Mouse (Mus musculus): ENCODE measurements around the gene Rab3c.

Gene Rab3c

DNA sequence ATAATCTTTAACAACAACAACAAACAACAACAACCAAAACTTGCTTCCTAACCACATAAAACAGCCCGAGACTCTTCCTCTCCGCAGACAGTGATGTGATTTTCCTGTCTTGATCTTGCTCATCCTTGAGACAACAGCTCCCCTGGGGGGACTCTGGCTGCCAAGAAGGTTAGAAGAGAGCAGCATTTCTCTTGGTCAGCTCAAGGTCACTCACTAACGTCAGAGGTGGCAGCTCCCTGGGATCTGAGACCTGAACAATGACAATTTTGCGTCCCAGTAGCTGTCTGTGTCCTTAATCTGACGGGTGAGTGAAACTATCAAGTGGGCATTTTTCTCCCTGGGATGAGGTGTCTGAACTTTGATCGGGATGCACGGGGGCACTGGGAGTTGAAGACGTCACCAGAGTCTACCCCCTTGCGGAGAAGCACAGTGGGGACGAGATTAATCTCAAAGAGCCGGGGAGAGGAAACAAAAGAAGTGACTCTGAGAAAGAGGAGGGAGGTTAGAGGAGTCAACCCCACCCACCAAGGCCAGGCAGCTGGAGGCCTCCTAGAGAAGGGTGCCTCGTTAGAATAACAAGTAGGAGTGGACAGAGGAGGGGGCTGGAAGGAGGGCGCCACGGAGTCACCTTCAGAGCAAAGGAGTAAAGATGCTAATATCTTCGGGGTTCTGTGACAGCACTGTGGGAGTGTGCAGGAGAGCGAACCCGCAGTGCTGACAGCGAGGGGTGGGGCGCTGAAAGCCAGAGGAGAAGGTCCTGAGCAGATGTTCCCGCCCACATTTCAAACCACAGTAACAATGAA is 261.7 kb downstream of the Rab3c start:
- no peak for DNase-seq

DNA sequence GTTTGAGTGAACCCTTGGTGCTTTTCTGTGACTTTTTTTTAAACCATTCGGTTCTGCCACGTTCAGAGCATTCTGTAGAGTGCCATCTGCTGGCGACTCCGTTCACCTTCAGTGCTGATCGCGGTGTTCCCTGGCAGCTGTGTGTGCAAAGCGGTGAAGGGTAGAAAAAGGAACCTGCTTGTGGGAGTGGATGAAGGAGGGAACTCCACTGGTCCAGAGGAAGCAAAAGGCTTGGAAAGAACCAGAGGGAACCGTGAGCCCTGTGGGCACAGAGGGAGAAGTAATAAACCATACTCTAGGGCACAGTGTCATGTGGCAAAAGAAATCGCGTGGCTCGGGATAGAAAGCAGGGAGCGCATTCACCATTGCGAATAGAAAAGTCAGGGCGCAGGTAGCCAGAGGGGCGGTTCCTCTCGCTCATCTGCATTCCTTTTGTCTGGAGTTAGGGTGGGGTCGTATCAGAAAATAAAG is 262.3 kb downstream of the Rab3c start:
- peak; percentile 79 for DNase-seq

DNA sequence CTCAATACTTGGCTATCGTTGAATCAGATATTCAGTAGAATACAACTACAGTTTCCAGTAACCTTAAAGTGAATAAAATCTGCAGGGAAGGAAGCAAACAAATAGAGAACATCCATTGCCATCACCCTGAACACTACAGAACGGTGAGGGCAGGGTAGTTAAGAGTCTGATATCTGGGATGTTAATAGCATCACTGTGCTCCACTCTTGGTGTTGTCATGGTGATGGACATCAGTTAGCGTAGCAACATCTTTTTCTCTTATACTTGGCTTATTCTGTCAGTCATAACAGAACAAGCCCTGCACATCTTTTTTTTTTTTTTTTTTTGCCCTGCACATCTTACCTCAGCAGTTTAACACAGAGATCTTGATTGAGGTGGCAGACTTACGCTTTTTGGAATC is 268.8 kb downstream of the Rab3c start:
- no peak for DNase-seq

DNA sequence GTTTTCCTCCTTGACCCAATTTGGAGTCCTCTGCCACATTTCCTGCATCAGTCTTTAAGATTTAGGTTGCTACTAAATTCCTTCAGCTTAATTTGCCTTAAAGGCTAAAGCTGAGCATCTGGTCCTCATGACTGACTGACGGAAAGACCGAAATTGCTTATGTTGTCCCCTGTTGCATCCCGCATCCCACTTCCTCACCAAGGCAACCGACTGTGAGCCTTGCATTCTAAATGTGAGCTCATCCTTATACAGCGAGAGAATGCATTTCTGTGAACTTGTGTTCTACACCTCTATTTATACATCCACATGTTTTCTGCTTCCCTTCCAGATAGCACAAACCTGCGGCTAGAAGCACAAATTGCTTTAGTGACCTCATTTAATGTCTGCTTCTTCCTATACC is 269.9 kb downstream of the Rab3c start:
- DNase-seq = peak; percentile 26

DNA sequence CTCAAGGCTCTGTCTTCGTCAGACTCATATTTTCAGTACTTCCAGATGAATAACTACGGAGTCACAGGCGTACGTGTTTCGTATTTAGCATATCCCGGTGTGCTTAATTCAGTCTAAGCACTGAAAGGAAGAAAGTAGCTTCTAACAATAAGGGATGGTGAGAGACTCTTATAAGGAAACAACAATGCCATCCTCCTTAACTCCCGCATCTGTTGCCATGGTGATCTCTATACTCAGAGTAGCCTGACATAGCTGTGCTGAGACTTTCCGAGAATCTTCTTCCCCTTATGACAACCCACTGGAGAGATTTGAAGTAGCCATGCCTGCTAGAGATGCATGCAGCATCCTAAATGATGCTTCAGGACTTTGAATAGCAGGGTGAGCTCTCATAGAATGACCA is 272.3 kb downstream of the Rab3c start:
- DNase-seq = no peak

DNA sequence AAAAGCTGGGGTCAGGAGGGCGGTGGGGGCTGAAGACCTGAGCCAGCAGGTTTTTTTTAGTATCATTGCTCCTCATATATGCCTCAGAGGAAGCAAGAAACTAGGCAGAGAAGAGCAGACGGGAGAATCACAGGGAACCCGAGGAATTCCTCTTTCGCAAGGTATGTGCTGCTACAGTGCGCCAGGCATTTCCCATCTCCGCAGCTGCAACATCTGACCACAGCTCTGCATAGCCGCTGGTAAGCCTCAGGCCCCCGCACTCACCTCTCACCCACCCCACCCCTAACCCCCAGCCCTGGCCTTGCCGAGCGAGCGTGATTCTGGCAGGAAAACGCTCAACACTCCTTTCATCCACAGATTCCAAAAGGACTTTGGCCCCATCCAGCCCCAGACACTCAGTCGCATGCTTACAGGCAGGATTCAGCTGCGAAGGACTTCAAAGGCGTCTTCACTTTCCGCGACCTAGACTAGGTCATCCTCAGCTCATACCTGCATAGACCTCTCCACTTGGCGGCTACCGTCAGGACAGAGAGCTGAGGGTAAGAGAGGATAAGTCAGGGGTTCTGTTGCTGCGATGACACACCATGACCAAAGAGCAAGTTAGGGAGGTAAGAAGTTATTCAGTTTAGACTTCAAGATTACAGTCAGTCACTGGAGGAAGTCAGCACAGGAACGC is 274.6 kb downstream of the Rab3c start:
- no peak for DNase-seq

Measured in right cerebral cortex, postnatal 25 days (tissue).